Mouse (Mus musculus) cortical plate, adult 2 months (tissue): ENCODE data around the gene Bach2.

Source experiments
- CTCF ChIP-seq: fragments of 200-500 bp; IDR thresholded peaks from 2 replicates; pipeline ENCODE4 v1.5.1; 2011; ENCODE audit warnings: mild to moderate bottlenecking, control low read depth, low read length; ENCODE audit not compliant: insufficient read depth; ENCODE audit errors: extremely low read depth
- POLR2A ChIP-seq: fragments of 200-500 bp; IDR thresholded peaks from 2 replicates; pipeline ENCODE4 v1.6.1; 2011; ENCODE audit warnings: mild to moderate bottlenecking, low read length, control low read depth; ENCODE audit not compliant: insufficient read depth; ENCODE audit errors: extremely low read depth

GRCm38 (mm10) chr4:32305036-32305615 is 66.5 kb downstream of the Bach2 start:
- TF ChIP-seq POLR2A (no peak), CTCF (no peak)
